Mouse (Mus musculus): Measurements from ENCODE around the gene Cntnap4. TPM values are rescaled to one million over a fixed set of nuclear protein-coding genes. Genes with fewer than 3 reads are reported as not detected.

Gene Cntnap4
- polyA plus RNA-seq, 1 experiment: not detected

- Histone ChIP-seq H3K4me3 (ENCODE audit: low read depth, low read length) (no peak overlapping the region), H3K9ac (ENCODE audit: low read depth, poor library complexity, severe bottlenecking) (no peak overlapping the region), H3K9me3 (replicated peaks; ENCODE audit: control insufficient read depth, insufficient read depth, low read length, poor library complexity, severe bottlenecking) (no peaks in the 10 kb centered on the region), H3K27me3 (ENCODE audit: control insufficient read depth, insufficient read depth, low read length, poor library complexity, severe bottlenecking) (no peaks in the 10 kb centered on the region), H3K27ac (ENCODE audit: insufficient read depth, low read length) (no peak overlapping the region), H3K4me1 (ENCODE audit: control insufficient read depth, insufficient read depth, low read length) (no peaks in the 10 kb centered on the region), H3K36me3 (ENCODE audit: control insufficient read depth, insufficient read depth, low read length, poor library complexity, severe bottlenecking) (no peaks in the 10 kb centered on the region)
- TF ChIP-seq CTCF (IDR thresholded peaks at IDR 0.05; ENCODE audit: low read depth, low read length) (no peak), POLR2A (IDR thresholded peaks at IDR 0.05; ENCODE audit: insufficient read depth, low read length) (no peak), EP300 (IDR thresholded peaks at IDR 0.05; ENCODE audit: insufficient read depth, low read depth, low read length) (no peak)
Observed at GRCm38 (mm10) chr8:112681757-112682156, 111.9 kb downstream of the Cntnap4 start.

GRCm38 (mm10) chr8:112695708-112696107 lies 125.9 kb downstream of the Cntnap4 start:
- Histone ChIP-seq H3K4me3 (ENCODE audit: low read depth, low read length) (no peak overlapping the region), H3K9ac (ENCODE audit: low read depth, poor library complexity, severe bottlenecking) (no peak overlapping the region), H3K27me3 (ENCODE audit: control insufficient read depth, insufficient read depth, low read length, poor library complexity, severe bottlenecking) (no peaks in the 10 kb centered on the region), H3K27ac (ENCODE audit: insufficient read depth, low read length) (no peak overlapping the region), H3K4me1 (ENCODE audit: control insufficient read depth, insufficient read depth, low read length) (peaks cover 2% of the 10 kb centered on the region), H3K36me3 (ENCODE audit: control insufficient read depth, insufficient read depth, low read length, poor library complexity, severe bottlenecking) (no peaks in the 10 kb centered on the region), H3K9me3 (replicated peaks; ENCODE audit: control insufficient read depth, insufficient read depth, low read length, poor library complexity, severe bottlenecking) (no peaks in the 10 kb centered on the region)
- TF ChIP-seq POLR2A (IDR thresholded peaks at IDR 0.05; ENCODE audit: insufficient read depth, low read length) (no peak), EP300 (IDR thresholded peaks at IDR 0.05; ENCODE audit: insufficient read depth, low read depth, low read length) (peak; percentile 48; the same call in 1 of the 2 replicates), CTCF (IDR thresholded peaks at IDR 0.05; ENCODE audit: low read depth, low read length) (no peak)

- H3K9ac ChIP-seq (ENCODE audit: low read depth, poor library complexity, severe bottlenecking): peak overlapping the region; percentile 74
- TF ChIP-seq POLR2A (IDR thresholded peaks at IDR 0.05; ENCODE audit: insufficient read depth, low read length) (peak; percentile 39), EP300 (IDR thresholded peaks at IDR 0.05; ENCODE audit: insufficient read depth, low read depth, low read length) (no peak), CTCF (IDR thresholded peaks at IDR 0.05; ENCODE audit: low read depth, low read length) (no peak)
- H3K27me3 ChIP-seq (ENCODE audit: control insufficient read depth, insufficient read depth, low read length, poor library complexity, severe bottlenecking): no peaks in the 10 kb centered on the region
- peaks cover 2% of the 10 kb centered on the region for H3K4me1 ChIP-seq (ENCODE audit: control insufficient read depth, insufficient read depth, low read length)
- H3K27ac ChIP-seq (ENCODE audit: insufficient read depth, low read length): peak overlapping the region; percentile 81
- H3K36me3 ChIP-seq (ENCODE audit: control insufficient read depth, insufficient read depth, low read length, poor library complexity, severe bottlenecking): no peaks in the 10 kb centered on the region
- peak overlapping the region; percentile 68 for H3K4me3 ChIP-seq (ENCODE audit: low read depth, low read length)
- no peaks in the 10 kb centered on the region for H3K9me3 ChIP-seq (replicated peaks; ENCODE audit: control insufficient read depth, insufficient read depth, low read length, poor library complexity, severe bottlenecking)
Observed at GRCm38 (mm10) chr8:112698141-112698540, 128.3 kb downstream of the Cntnap4 start.

- H3K9ac ChIP-seq (ENCODE audit: low read depth, poor library complexity, severe bottlenecking): no peak overlapping the region
- H3K4me3 ChIP-seq (ENCODE audit: low read depth, low read length): no peak overlapping the region
- H3K27me3 ChIP-seq (ENCODE audit: control insufficient read depth, insufficient read depth, low read length, poor library complexity, severe bottlenecking): no peaks in the 10 kb centered on the region; the same call in 1 of the 2 replicates
- no peaks in the 10 kb centered on the region for H3K36me3 ChIP-seq (ENCODE audit: control insufficient read depth, insufficient read depth, low read length, poor library complexity, severe bottlenecking)
- TF ChIP-seq CTCF (IDR thresholded peaks at IDR 0.05; ENCODE audit: low read depth, low read length): no peak
- no peak for TF ChIP-seq POLR2A (IDR thresholded peaks at IDR 0.05; ENCODE audit: insufficient read depth, low read length)
- TF ChIP-seq EP300 (IDR thresholded peaks at IDR 0.05; ENCODE audit: insufficient read depth, low read depth, low read length): no peak
- no peaks in the 10 kb centered on the region for H3K4me1 ChIP-seq (ENCODE audit: control insufficient read depth, insufficient read depth, low read length)
- H3K9me3 ChIP-seq (replicated peaks; ENCODE audit: control insufficient read depth, insufficient read depth, low read length, poor library complexity, severe bottlenecking): no peaks in the 10 kb centered on the region
- H3K27ac ChIP-seq (ENCODE audit: insufficient read depth, low read length): no peak overlapping the region
Observed at GRCm38 (mm10) chr8:112716982-112717381, 147.1 kb downstream of the Cntnap4 start.

- no peaks in the 10 kb centered on the region; the same call in 1 of the 2 replicates for H3K27me3 ChIP-seq (ENCODE audit: control insufficient read depth, insufficient read depth, low read length, poor library complexity, severe bottlenecking)
- no peak overlapping the region for H3K4me3 ChIP-seq (ENCODE audit: low read depth, low read length)
- H3K36me3 ChIP-seq (ENCODE audit: control insufficient read depth, insufficient read depth, low read length, poor library complexity, severe bottlenecking): no peaks in the 10 kb centered on the region
- no peak overlapping the region for H3K9ac ChIP-seq (ENCODE audit: low read depth, poor library complexity, severe bottlenecking)
- H3K27ac ChIP-seq (ENCODE audit: insufficient read depth, low read length): no peak overlapping the region
- peaks cover 4% of the 10 kb centered on the region; the same call in 1 of the 2 replicates for H3K9me3 ChIP-seq (replicated peaks; ENCODE audit: control insufficient read depth, insufficient read depth, low read length, poor library complexity, severe bottlenecking)
- TF ChIP-seq CTCF (IDR thresholded peaks at IDR 0.05; ENCODE audit: low read depth, low read length): no peak
- no peak for TF ChIP-seq POLR2A (IDR thresholded peaks at IDR 0.05; ENCODE audit: insufficient read depth, low read length)
- TF ChIP-seq EP300 (IDR thresholded peaks at IDR 0.05; ENCODE audit: insufficient read depth, low read depth, low read length): no peak
- H3K4me1 ChIP-seq (ENCODE audit: control insufficient read depth, insufficient read depth, low read length): no peaks in the 10 kb centered on the region
Observed at GRCm38 (mm10) chr8:112724918-112725317, 155.1 kb downstream of the Cntnap4 start.

GRCm38 (mm10) chr8:112730583-112731432 lies 161.0 kb downstream of the Cntnap4 start:
- Histone ChIP-seq H3K4me3 (ENCODE audit: low read depth, low read length) (no peak overlapping the region), H3K27ac (ENCODE audit: insufficient read depth, low read length) (no peak overlapping the region), H3K9me3 (replicated peaks; ENCODE audit: control insufficient read depth, insufficient read depth, low read length, poor library complexity, severe bottlenecking) (peaks cover 7% of the 10 kb centered on the region; the same call in 1 of the 2 replicates), H3K27me3 (ENCODE audit: control insufficient read depth, insufficient read depth, low read length, poor library complexity, severe bottlenecking) (no peaks in the 10 kb centered on the region; the same call in 1 of the 2 replicates), H3K36me3 (ENCODE audit: control insufficient read depth, insufficient read depth, low read length, poor library complexity, severe bottlenecking) (no peaks in the 10 kb centered on the region), H3K9ac (ENCODE audit: low read depth, poor library complexity, severe bottlenecking) (no peak overlapping the region), H3K4me1 (ENCODE audit: control insufficient read depth, insufficient read depth, low read length) (no peaks in the 10 kb centered on the region)
- TF ChIP-seq POLR2A (IDR thresholded peaks at IDR 0.05; ENCODE audit: insufficient read depth, low read length) (no peak), CTCF (IDR thresholded peaks at IDR 0.05; ENCODE audit: low read depth, low read length) (no peak), EP300 (IDR thresholded peaks at IDR 0.05; ENCODE audit: insufficient read depth, low read depth, low read length) (no peak)
